Mouse (Mus musculus): ENCODE measurements around the gene Tbc1d5.

The Tbc1d5 gene

DNA sequence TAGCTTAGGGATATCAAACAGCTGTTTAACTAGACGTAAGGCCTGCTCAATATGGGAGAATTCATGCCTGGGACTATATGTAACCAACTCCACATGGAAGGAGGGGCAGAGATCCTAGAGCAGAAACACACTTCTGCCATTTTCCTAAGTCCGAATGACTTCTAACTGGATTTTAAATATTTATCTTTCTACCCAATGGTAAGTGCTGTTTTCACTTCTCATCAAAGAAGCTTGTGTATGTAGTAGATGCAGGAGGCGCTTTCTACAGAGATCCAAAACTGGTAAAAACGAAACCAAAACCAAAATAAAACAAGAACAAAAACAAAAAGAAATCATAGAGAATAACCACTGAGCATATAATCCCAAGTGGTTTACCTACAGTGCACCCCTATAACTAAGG lies 299.2 kb downstream of the Tbc1d5 start:
- DNase-seq (ENCODE audit: low spot score): no peak

DNA sequence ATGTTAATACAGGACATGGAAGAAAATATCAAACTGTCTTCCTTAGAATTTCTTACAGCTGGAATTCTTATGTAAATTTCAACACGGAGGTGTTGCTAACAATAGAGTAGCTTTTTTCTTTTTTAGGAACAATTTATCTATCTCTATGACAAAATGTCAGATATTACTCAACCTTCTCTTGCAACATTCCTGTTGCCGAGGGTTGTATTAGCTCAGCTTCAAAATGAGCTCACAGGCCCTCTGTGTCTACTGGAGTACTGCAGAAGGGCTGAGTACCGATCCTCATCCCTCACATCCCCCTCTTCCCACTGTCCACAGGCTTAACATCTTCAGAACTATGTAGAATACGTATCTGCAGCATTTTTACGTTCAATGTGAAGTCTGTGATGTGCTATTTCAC lies 302.7 kb downstream of the Tbc1d5 start:
- no peak for DNase-seq (ENCODE audit: low spot score)

DNA sequence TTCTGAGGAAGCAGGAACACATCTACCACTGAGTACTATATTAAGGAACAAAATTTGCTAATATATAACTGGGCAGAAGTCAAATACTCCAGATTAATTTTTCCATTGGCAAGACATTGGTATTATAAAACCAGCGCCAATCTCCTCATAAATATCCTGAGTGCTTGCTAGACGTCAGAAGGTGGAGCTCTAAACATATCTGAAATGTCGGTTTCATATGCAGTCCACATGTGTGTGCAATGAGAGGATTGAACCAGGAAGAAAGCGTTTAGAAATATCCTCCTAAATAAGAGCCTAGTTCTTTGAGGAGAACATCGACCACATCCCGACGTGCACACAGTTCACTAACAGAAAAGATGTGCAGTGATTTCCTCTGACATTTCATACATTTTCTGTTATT lies 305.1 kb downstream of the Tbc1d5 start:
- no peak for DNase-seq (ENCODE audit: low spot score)

DNA sequence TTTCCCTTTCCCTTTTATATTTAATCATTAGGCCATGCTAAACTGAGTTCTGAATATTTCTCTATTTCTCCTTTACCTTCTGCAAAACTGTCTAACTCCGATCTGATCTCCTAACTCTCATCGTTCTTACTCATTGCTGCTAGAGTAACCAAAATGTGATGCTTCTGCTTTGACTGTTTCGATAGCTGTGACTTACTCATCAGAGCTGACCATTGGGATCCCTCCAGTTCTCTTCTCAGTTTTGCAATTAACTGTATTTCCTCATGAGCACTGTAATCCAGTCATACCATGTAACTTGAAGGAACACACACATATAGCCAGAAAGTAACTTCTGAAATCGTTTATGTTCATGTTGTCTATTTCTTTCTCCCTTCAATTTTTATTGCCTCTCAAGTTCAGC lies 306.6 kb downstream of the Tbc1d5 start:
- DNase-seq (ENCODE audit: low spot score): no peak

DNA sequence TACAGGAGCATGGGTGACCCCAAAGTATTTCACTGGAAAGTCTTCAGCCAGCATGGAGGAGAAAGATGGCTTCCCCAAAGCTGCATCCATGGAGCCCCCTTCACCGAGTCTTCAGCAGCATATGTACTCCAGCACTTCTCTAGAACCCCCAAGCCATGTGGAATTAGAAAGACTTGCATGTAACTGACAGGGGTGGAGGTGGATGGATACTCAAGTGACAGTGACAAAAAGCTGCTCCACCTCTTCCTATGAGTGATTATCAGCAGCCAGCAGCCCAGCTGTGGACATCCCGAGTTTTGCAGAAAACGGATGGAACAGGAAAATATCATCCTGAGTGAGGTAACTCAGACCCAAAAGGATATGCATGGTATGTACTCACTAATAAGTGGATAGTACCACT lies 311.9 kb downstream of the Tbc1d5 start:
- DNase-seq (ENCODE audit: low spot score): no peak

DNA sequence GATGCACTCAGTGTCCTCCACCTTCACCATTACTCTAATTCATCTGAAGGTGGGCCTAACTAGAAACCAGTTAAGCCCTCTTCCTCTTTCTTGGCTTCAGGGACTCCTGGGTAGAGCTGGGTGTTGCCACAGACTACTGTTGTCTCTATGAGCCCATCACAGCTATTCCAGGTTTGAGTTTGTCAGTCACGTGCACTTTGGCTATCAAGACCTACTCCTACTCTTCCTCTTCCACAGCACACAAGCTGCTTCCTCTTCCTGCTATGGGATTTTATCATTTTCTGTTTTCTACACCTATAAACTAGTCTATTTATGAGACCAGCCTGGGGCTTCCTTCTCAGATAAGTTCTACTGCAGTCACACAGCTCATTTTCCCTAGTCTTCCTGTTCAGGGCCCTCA lies 314.4 kb downstream of the Tbc1d5 start:
- DNase-seq (ENCODE audit: low spot score): no peak

DNA sequence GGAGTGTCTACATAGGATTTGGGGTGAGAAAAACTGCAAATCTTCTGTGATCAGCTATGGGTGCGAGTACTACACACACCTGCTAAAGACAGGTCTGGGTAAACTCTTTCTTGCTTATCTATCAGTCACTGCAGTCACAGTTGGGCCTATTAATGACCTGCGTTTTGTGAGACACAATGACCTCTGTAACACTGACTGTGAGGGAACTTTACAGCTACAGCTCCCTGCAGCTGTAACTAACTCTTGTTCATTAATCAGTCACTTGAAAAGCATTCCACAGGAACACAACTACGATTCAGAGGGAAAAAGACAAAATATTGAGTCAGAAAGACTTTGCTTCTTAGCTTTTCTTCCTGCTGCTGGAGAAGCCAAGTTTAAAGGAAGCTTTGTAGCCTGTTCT lies 325.9 kb downstream of the Tbc1d5 start:
- DNase-seq (ENCODE audit: low spot score): no peak

DNA sequence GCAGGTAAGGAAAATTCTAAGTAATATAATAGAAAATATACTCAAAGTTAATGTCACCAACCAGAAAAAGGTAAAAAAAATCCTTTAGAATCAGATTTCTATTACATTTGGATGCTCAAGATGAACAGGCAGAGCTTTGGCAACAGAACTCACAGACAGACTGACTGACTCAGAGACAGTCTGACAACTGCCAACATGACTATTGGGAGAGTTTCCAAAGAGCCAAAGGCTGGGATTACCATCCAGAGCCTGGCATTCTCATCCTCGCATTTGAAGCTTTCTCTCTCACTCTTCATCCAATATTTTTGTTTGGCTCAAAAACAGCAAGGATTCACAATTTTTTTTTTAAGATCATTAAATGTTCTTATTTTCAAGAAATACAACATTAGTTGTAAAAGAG lies 327.8 kb downstream of the Tbc1d5 start:
- DNase-seq (ENCODE audit: low spot score): no peak

DNA sequence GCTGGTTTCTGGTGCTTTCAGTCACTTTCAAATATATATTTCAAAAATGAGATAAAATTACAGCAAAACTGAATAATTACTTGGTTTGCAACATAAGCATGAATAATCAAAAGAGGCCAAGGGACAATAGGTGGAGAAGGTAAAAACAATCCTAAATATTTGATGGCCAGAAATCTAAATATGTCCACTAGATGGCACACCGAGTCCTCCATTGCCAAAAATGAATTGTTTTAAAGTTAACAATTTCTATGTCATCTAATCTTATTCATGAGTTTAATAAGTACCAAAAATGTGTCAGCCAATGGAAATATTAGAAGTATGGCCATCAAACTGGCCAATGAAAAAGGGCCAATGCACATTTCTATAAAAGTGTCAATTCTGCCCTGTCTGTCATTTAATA lies 365.1 kb downstream of the Tbc1d5 start:
- no peak for DNase-seq (ENCODE audit: low spot score)

DNA sequence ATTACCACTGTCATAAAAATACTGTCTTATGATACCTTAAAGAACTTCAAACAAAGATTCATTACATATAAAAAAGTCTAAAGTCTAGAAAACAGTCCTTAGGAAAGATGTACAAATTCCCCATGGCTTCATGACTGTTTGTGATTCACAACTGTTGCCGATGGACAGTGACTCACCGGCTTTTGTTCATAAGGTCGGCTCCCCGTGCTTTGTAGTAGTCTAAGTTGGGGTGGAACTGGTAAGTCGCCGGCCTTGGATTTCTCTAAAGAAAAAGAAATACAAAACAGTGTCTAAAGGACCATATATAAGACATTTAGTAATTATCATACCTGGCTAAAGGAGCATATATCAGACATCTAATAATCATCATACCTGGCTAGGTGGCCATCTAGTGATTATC lies 365.6 kb downstream of the Tbc1d5 start:
- DNase-seq (ENCODE audit: low spot score): no peak

DNA sequence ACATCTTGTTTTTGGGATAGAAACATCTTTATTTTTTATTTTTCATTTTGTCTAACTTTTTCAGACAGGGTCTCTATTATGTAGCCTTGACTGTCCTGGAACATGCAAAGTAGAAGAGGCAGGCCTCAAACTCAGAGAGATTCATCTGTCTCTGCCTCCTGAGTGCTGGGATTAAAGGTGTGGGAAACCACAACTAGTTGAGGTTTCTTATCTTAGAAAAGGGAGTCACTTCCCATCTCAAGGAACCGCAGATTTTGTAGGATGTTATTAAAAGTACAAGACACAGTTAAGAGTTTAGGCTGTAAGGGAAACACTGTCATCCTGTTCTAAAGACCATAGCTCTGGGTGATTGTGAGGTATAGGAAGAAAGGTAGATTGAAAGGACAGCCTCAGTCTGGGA lies 373.5 kb downstream of the Tbc1d5 start:
- no peak for DNase-seq (ENCODE audit: low spot score)

DNA sequence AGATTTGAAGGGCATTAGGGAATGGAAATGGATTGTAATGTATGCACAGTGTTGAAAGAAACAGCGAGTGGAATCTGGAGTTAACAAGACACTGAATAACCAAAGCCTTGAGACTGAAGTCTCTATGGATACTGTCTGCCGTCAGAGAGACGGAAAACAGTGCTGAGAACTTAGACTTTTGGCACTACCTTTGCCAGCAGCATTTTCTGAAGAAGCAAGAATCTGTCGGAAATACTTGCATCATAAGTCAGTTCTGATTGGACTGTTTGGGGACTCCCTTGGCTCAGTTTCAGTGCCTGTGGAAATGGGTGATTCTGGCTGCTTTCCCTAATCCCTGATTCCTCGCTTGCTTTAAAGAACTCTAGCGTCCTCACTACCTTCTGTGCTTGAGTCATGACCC lies 375.9 kb downstream of the Tbc1d5 start:
- no peak for DNase-seq (ENCODE audit: low spot score)

DNA sequence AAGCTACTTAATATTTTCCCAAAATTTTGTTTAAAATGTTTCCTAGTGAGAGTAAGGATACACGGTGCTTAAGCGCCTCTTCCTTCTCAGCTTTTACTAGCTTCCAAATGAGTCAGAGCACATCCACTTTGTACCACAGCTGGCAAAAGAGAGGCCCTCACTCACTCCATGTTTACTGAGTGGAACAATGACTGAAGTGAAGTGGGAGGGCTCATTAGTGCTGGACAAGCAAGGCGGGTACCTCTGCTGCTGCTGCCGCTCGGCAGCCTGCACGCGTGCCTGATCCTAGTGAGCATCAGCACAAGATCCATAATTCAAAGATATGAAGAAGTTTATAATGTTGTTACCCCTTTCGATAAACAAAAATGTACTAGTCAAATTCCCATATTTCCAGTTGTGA lies 376.8 kb downstream of the Tbc1d5 start:
- no peak for DNase-seq (ENCODE audit: low spot score)

DNA sequence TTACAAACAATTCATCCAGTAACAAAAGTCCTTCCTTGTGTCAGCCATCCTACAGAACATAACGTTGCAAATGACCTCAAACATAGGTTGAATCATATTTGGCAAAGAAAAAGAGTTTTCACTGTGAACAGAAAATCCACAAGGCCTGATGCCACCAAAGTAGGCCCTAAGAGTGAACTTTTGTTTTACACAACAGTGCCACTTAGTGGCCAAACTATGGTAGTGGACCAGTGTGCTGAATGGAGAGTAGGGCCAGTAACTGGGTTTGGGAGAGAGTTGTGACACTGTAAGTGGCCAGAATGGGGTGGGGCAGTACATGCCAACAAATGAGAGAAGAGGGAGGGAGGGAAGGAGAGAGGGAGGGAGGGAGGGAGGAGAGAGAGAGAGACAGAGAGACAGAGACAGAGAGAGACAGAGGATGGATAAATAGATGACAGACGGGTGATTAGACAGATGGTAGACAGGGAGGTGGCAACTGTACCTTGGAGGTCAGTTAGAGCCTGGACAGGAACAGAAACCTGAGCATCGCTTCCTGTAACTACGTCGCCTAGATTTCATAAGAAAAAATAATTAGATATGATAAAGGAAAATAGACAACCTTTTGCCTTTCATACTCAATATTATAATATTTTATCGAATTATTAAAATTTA lies 383.6 kb downstream of the Tbc1d5 start:
- DNase-seq (ENCODE audit: low spot score): peak; percentile 52

DNA sequence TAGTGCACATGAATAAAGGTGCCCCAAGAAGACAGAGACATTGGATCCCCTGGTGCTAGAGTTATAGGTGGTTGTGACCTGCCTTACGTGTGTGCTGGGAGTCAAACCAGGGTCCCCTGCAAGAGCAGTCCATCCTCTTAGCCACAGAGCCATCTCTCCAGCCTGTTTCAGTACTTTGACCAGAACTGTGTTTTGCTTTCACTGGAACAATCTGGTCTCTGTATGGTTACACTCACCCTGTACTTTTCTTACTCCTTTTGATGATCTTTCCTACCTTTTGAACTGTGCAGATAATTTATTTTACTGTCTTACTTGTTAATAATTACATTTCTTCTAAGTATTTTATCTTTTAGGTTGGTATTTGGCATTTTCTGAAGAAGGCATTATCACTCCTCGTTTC lies 387.5 kb downstream of the Tbc1d5 start:
- no peak for DNase-seq (ENCODE audit: low spot score)

DNA sequence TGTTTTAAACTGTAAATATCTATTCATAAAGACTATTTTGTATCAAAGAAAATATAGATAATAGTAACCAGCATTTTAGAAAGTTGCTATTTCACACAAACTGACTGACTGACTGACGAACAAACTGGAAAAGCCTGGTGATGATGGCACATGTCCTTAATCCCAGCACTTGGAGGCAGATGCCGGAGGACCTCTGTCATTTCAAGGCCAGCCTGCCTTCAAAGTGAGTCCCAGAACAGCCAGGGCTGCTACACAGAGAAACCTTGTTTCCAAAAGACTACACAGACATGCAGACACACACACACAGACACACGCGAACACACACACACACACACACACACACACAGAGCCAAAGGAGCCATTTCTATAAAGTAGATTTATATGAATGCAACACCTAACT lies 390.3 kb downstream of the Tbc1d5 start:
- no peak for DNase-seq (ENCODE audit: low spot score)

DNA sequence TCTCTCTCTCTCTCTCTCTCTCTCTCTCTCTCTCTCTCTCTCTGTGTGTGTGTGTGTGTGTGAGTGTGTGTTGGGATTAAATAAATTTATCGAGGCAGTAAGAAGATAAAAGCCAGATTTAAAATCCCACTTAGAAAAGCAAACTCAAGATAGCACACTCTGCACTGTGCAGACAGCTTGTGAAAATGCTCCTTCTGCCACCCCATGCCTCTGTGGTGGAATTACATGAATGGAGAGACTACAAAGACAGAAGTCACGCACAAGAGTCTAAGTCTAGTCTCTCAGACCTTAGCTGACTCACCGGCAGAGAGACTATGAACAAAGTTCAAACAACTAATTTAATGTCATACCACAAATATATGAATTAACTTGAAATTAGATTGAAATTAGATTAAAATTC lies 403.9 kb downstream of the Tbc1d5 start:
- no peak for DNase-seq (ENCODE audit: low spot score)

DNA sequence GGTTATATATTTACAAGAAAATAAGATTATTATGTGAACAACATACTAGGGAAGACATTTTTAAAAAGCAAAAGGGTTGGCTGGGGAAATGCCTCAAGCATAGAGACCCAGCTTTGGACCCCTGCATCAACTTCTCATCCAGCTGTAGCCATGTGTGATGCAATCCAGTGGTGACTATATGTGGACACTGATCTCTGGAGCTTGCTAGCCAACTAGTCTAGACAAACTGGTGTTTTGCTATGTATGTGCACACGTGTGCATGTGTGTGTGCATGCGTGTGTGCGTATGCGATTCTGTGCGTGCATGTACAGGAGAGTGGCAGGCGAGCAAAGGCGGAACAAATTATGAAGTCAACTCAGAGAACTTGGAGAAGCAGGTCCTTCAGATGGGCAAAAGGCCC lies 414.8 kb downstream of the Tbc1d5 start:
- no peak for DNase-seq (ENCODE audit: low spot score)

DNA sequence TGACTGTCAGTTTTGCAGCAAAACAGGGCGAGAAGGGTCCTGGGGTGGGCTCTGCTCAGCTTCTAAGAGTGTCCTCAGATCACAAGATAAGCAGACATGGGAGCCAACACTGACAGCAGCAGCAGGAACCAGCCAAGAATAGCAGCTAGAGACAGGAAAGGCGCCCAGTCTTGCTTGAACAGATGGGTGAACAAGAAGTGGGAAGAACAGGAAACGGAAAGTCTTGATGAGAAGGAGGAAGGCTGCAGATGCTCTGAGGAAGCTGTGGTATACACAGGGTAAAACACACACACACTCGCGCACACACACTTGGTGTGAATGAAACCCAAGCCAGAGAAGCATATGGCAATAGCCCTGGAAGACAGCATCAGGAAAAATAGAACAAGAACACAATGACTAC lies 415.7 kb downstream of the Tbc1d5 start:
- DNase-seq (ENCODE audit: low spot score): peak; percentile 4

DNA sequence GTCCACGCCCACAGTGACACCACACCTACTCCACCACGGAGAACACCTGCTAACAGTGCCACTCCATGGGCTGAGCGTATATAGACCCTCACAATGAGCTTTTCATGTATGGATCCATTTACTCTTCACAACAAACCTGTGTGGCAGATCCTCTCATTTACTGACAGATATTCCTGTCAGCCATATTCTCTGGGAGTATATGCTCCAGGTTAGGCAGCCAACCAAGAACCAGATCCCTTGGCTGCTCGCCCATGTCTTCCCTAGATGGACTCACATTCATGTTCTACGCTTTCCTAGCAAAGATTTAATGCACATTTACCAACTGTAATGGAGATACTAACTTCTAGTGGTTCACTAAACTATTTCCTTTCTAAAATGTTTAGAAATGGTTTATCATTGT lies 416.9 kb downstream of the Tbc1d5 start:
- no peak for DNase-seq (ENCODE audit: low spot score)

DNA sequence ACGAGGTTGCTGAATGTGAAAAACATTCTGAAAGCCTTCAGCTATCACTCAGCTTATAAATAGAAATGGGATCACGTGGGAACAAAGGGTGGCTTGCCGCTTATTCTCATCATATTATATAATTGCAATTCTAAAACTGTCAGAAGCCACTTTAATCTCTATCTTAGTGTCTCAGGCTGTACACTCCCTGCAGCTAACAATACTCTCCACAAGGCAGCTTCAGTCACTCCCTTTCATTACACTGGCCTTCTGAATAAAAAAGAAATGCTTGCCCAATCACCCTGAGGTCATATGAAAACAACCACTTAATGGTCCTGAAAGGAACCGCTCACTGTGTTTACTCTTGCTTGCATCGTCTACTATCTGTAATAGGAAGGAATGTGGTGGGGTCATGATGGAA lies 418.1 kb downstream of the Tbc1d5 start:
- DNase-seq (ENCODE audit: low spot score): no peak

DNA sequence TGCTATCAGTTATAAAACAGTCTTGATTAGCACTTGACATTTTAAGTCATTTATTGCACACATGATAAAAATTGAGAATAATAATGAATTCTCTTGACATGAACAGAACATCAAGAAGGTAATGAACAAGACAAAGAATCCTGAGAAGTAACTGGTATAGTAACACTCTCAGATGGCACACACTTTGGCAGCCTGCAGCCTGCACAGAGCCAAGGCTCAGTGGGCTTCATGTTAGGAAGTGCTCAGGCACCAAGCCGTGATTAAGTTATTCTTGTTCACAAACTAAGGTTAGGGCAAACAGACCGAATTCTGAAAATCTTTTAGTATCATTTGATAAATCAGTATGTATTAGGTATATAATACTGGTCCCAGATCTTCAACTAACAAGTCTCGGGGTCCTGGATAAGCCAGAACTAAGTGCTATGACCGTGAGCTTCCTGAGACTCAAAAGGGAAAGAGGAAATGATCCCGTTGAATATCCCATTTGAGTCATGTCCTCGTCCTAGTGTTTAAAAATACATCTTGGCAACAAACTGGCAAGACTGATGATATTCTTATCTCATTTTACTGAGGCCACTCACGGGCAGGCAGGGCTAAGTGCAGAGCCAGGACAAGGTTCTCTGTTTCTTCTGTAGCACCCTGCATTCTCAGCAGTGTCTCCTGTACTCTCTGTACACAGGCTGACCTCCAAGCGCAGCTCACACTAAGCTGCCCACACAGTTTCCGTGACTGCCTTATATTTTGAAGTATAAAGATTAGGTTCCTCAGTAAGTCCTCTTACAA lies 425.6 kb downstream of the Tbc1d5 start:
- DNase-seq (ENCODE audit: low spot score): no peak

DNA sequence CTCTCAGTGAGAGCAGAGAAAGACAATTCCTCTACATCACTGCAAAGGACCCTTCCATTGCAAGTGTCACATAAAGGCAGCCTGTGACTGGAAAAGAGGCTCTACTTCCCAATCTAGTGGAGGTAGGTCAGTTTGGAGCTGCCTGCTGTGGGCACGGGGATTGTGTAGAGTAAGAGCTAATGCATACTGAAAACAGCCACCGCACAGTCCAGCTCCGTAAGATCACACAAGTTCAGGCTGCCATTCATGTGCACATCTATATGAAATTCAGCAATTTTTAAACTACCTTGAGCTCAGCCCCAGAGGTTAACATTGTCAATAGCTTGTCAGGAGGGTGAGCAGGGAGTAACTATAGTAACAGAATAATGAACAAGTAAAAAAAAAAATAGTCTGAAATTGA lies 426.4 kb downstream of the Tbc1d5 start:
- no peak for DNase-seq (ENCODE audit: low spot score)

DNA sequence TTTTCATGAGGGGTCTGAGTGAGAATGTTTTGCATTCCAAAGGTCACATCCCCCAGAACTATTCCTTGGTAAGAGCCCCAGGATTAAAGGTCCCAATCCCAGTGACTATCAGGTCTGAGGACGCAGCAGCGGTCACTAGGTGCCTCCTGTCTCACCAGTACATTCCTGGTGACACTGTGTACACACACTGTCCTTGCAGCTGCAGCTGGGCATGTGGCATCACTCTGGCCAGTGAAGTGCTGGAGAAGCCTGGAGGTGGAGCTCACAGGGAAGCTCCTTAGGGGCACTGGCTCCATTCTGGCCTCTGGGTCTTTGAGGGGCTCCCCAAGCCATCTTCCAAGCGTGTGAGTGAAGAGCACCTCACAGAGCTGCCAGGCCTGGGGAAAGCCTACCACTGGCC lies 427.2 kb downstream of the Tbc1d5 start:
- no peak for DNase-seq (ENCODE audit: low spot score)

Measured in T-cell, adult 2 months (primary cell).